28 mouse cellular contexts compared by ENCODE assay signal in genomic region chr12:82357431-82357830, GRCm38 (mm10).
"Had no signal": no experiment of that assay in that cellular context is flagged by ENCODE, and none has a peak within 500 bp of the region (broad histone marks: within the 10 kb centered on the region; RNA-seq: fewer than 3 reads in every experiment).

No protein-coding gene starts in this region.

- H3K4me3 ChIP-seq: embryonic facial prominence, embryonic 10.5 days; embryonic facial prominence, embryonic 12.5 days; embryonic facial prominence, embryonic 13.5 days; embryonic facial prominence, embryonic 15.5 days; erythroblast, embryonic 14.5 days; forebrain, embryonic 10.5 days; forebrain, embryonic 12.5 days; forebrain, embryonic 13.5 days; forebrain, embryonic 15.5 days; gastrocnemius, adult 2 months had no signal

- H3K4me2 ChIP-seq: embryonic facial prominence, embryonic 12.5 days; embryonic facial prominence, embryonic 13.5 days; embryonic facial prominence, embryonic 15.5 days; forebrain, embryonic 12.5 days; forebrain, embryonic 13.5 days; forebrain, embryonic 15.5 days had no signal

- H3K9ac ChIP-seq: embryonic facial prominence, embryonic 12.5 days; embryonic facial prominence, embryonic 13.5 days; embryonic facial prominence, embryonic 15.5 days; forebrain, embryonic 12.5 days; forebrain, embryonic 13.5 days; forebrain, embryonic 15.5 days; forebrain, postnatal 0 days had no signal

- H3K27ac ChIP-seq: embryonic facial prominence, embryonic 10.5 days; embryonic facial prominence, embryonic 12.5 days; embryonic facial prominence, embryonic 13.5 days; embryonic facial prominence, embryonic 15.5 days; forebrain, embryonic 10.5 days; forebrain, embryonic 12.5 days; forebrain, embryonic 13.5 days; forebrain, embryonic 15.5 days; gastrocnemius, adult 2 months had no signal

- DNase-seq: cerebellum, adult 18-20 months; cerebellum, adult 2 months; cerebellum, adult 8-10 months; cerebellum, adult 9-10 months; cerebellum, adult 9-11 months; cerebellum, postnatal 10 days; cerebellum, postnatal 14 days; cerebellum, postnatal 25 days; cerebellum, postnatal 36 days; embryo, embryonic 11 days; forebrain, postnatal 0 days; gastrocnemius, adult 2 months; gastrocnemius, postnatal 10 days; gastrocnemius, postnatal 14 days; gastrocnemius, postnatal 25 days; gastrocnemius, postnatal 36 days; heart, adult 18-20 months had no signal

- H3K27me3 ChIP-seq: embryonic facial prominence, embryonic 12.5 days; embryonic facial prominence, embryonic 13.5 days; embryonic facial prominence, embryonic 15.5 days; forebrain, embryonic 12.5 days; forebrain, embryonic 13.5 days; forebrain, embryonic 15.5 days had no signal

- ATAC-seq: forebrain, embryonic 13.5 days; forebrain, embryonic 14.5 days; forebrain, embryonic 15.5 days; forebrain, embryonic 16.5 days; forebrain, postnatal 0 days had no signal

- H3K9me3 ChIP-seq: embryonic facial prominence, embryonic 10.5 days; embryonic facial prominence, embryonic 12.5 days; embryonic facial prominence, embryonic 13.5 days; embryonic facial prominence, embryonic 15.5 days; forebrain, embryonic 10.5 days; forebrain, embryonic 12.5 days; forebrain, embryonic 13.5 days; forebrain, embryonic 15.5 days had no signal

- H3K4me1 ChIP-seq: forebrain, embryonic 12.5 days; forebrain, embryonic 13.5 days; forebrain, embryonic 15.5 days had no signal
